Mouse (Mus musculus) limb, embryonic 10.5 days (tissue): ENCODE data around the gene Gm37240. TPM values are rescaled to one million over a fixed set of nuclear protein-coding genes. Genes with fewer than 3 reads are reported as not detected.
A peak's percentile ranks its signal among the peaks of the same experiment; 100 is the strongest.
"Not testable (repeated sequence)": the region's sequence is repeated elsewhere in the genome, so short reads cannot be mapped to it uniquely, and the experiment has no call there.

ENCODE experiments used
- DNase-seq: peaks from one replicate; pipeline ENCODE4 v3.0.0-alpha.2; 2017; ENCODE audit warnings: low spot score
- H3K27ac ChIP-seq: fragments of 300-500 bp; sonication (generic); 2 replicates; pipeline ENCODE4 v1.5.1; 2016; ENCODE audit warnings: mild to moderate bottlenecking
- H3K27me3 ChIP-seq: fragments of 300-500 bp; sonication (generic); 2 replicates; pipeline ENCODE4 v1.6.1; 2016; ENCODE audit warnings: low read depth, mild to moderate bottlenecking; ENCODE audit not compliant: poor library complexity, severe bottlenecking
- H3K36me3 ChIP-seq: fragments of 300-500 bp; sonication (generic); 2 replicates; pipeline ENCODE4 v1.6.1; 2016; ENCODE audit warnings: mild to moderate bottlenecking, moderate library complexity
- H3K4me1 ChIP-seq: fragments of 300-500 bp; sonication (generic); 2 replicates; pipeline ENCODE4 v1.6.1; 2016
- H3K4me3 ChIP-seq: fragments of 300-500 bp; sonication (generic); 2 replicates; pipeline ENCODE4 v1.5.1; 2016; ENCODE audit warnings: mild to moderate bottlenecking, moderate library complexity
- H3K9me3 ChIP-seq: fragments of 300-500 bp; sonication (generic); replicated peaks from 2 replicates; pipeline ENCODE4 v1.6.1; 2016; ENCODE audit warnings: mild to moderate bottlenecking
- WGBS: fragments of 180-500 bp; shearing (Covaris S2); methylation state at CpG from one replicate; pipeline ENCODE4 v1.1.7; 2016; 5-methylcytosine and 5-hydroxymethylcytosine counted together
- polyA plus RNA-seq: library from polyadenylated mRNA; unstranded; fragments of >200 nt; fragmentation: Nextera tagmentation; extraction: Ambion mirVana; gene quantifications from 2 replicates; pipeline ENCODE4 v1.2.1, GENCODE M21; 2016

Gene Gm37240
- 0.97 and 3.1 TPM in 2 replicates for polyA plus RNA-seq

GRCm38 (mm10) chr3:85887239-85887827 is at the start of gene Gm37240, which contains the start of gene Glt28d2:
Gm37240 (minus strand) TSS chr3:85887518.
Glt28d2 (minus strand) TSS chr3:85887516.
- WGBS = under 1% methylated on average over 48 of the region's 48 CpGs
- no peaks in the 10 kb centered on the region for H3K36me3 ChIP-seq
- peaks cover 43% of the 10 kb centered on the region for H3K27me3 ChIP-seq
- peak within 1 kb of the TSS; percentile 65 for H3K4me3 ChIP-seq
- peak within 1 kb of the TSS; percentile 76 for H3K27ac ChIP-seq
- no peaks in the 10 kb centered on the region for H3K9me3 ChIP-seq
- H3K4me1 ChIP-seq = peaks cover 19% of the 10 kb centered on the region
- DNase-seq = peak; percentile 93

- WGBS = 92% methylated on average over 5 of the region's 5 CpGs
- H3K27me3 ChIP-seq = no peaks in the 10 kb centered on the region
- H3K4me3 ChIP-seq = no peak overlapping the region
- no peaks in the 10 kb centered on the region for H3K9me3 ChIP-seq
- no peaks in the 10 kb centered on the region for H3K4me1 ChIP-seq
- no peak overlapping the region for H3K27ac ChIP-seq
- no peaks in the 10 kb centered on the region for H3K36me3 ChIP-seq
- DNase-seq = no peak
These were observed 46.3 kb upstream of the Gm37240 start for GRCm38 (mm10) chr3:85933586-85933985.

GRCm38 (mm10) chr3:85931859-85932258 is 44.5 kb upstream of the Gm37240 start:
- H3K4me1 ChIP-seq = peaks cover 16% of the 10 kb centered on the region
- no peak overlapping the region for H3K4me3 ChIP-seq
- no peaks in the 10 kb centered on the region for H3K27me3 ChIP-seq
- no peaks in the 10 kb centered on the region for H3K36me3 ChIP-seq
- WGBS = 79% methylated on average over 6 of the region's 6 CpGs
- DNase-seq = no peak
- no peaks in the 10 kb centered on the region for H3K9me3 ChIP-seq
- no peak overlapping the region for H3K27ac ChIP-seq

DNA sequence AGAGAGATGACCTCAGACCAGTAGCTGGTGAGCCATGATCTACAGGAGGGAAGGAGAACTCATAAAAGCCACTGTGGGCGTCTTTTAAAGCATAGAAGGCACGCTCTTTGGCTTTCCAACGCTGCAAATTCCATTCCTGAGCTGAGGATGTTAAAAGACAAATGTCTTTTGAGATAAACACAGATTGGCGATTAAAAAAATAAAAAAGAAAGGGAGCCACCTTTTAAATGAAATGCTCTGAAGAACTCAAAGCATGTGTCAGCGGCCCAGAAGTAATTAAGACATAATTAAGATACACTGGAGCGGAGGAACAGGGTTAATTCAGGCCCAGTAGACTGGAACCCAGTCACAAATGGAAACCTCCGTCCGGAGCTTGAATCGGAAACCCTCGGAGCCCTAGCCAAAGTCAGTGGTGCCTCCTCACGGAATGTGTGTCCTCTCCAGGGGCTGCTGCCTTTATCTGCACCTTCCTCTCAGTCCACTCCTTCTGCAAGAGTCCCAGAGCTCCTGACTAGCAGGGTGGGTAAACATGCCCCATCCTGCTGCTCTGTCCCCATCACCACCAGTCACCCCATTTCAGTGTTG is 43.4 kb upstream of the Gm37240 start:
- no peaks in the 10 kb centered on the region for H3K27me3 ChIP-seq
- no peak overlapping the region for H3K4me3 ChIP-seq
- WGBS = 86% methylated on average over 11 of the region's 11 CpGs

GRCm38 (mm10) chr3:85929711-85930110 is 42.4 kb upstream of the Gm37240 start:
- 88% methylated on average over 5 of the region's 5 CpGs for WGBS
- no peaks in the 10 kb centered on the region for H3K36me3 ChIP-seq
- 0 out of 2 replicates have a peak overlapping the region, but pooled peaks have one; percentile 9 for H3K27ac ChIP-seq
- 0 out of 2 replicates have a peak, but pooled peaks cover 6% of the 10 kb centered on the region for H3K27me3 ChIP-seq
- H3K4me1 ChIP-seq = peaks cover 20% of the 10 kb centered on the region
- no peak for DNase-seq
- no peak overlapping the region for H3K4me3 ChIP-seq
- H3K9me3 ChIP-seq = no peaks in the 10 kb centered on the region

More for the DNA sequence above, 43.4 kb upstream of the Gm37240 start:
- H3K27ac ChIP-seq = no peak overlapping the region
- H3K9me3 ChIP-seq = no peaks in the 10 kb centered on the region
- no peak for DNase-seq
- H3K36me3 ChIP-seq = no peaks in the 10 kb centered on the region
- peaks cover 20% of the 10 kb centered on the region for H3K4me1 ChIP-seq

DNA sequence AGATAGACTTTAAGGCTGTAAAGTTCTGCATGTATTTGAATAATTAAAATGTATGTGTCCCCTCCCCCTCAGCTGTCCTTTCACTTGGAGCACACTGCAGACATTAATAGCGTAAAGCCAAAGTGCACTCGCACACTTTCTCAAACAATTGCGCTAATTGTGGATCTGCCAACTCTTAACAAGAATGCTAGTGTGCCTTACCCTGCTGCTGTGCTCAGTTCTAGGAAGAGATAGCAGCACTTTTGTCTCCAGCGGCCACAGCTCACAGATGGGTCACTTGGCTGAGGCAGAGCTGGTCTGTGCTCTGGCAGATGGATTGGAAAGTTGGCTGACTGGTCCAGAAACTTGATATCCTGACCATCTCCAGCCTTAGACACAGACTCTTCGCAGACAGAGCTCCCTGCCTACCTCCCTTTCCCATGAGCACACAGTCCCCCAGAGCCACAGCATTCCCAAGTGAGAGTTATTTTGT is 40.9 kb upstream of the Gm37240 start:
- Histone ChIP-seq H3K9me3 (no peaks in the 10 kb centered on the region), H3K27ac (peak overlapping the region; percentile 67; the same call in 1 of the 2 replicates), H3K36me3 (no peaks in the 10 kb centered on the region), H3K4me3 (no peak overlapping the region), H3K27me3 (0 out of 2 replicates have a peak, but pooled peaks cover 8% of the 10 kb centered on the region), H3K4me1 (peaks cover 22% of the 10 kb centered on the region)
- 80% methylated on average over 5 of the region's 5 CpGs for WGBS
- DNase-seq = no peak

GRCm38 (mm10) chr3:85927296-85927695 is 40.0 kb upstream of the Gm37240 start:
- 31% methylated on average over 9 of the region's 9 CpGs for WGBS
- H3K27me3 ChIP-seq = 0 out of 2 replicates have a peak, but pooled peaks cover 8% of the 10 kb centered on the region
- H3K9me3 ChIP-seq = no peaks in the 10 kb centered on the region
- peak overlapping the region; percentile 67; the same call in 1 of the 2 replicates for H3K27ac ChIP-seq
- H3K4me1 ChIP-seq = peaks cover 22% of the 10 kb centered on the region
- H3K4me3 ChIP-seq = no peak overlapping the region
- DNase-seq = peak; percentile 35
- H3K36me3 ChIP-seq = no peaks in the 10 kb centered on the region

DNA sequence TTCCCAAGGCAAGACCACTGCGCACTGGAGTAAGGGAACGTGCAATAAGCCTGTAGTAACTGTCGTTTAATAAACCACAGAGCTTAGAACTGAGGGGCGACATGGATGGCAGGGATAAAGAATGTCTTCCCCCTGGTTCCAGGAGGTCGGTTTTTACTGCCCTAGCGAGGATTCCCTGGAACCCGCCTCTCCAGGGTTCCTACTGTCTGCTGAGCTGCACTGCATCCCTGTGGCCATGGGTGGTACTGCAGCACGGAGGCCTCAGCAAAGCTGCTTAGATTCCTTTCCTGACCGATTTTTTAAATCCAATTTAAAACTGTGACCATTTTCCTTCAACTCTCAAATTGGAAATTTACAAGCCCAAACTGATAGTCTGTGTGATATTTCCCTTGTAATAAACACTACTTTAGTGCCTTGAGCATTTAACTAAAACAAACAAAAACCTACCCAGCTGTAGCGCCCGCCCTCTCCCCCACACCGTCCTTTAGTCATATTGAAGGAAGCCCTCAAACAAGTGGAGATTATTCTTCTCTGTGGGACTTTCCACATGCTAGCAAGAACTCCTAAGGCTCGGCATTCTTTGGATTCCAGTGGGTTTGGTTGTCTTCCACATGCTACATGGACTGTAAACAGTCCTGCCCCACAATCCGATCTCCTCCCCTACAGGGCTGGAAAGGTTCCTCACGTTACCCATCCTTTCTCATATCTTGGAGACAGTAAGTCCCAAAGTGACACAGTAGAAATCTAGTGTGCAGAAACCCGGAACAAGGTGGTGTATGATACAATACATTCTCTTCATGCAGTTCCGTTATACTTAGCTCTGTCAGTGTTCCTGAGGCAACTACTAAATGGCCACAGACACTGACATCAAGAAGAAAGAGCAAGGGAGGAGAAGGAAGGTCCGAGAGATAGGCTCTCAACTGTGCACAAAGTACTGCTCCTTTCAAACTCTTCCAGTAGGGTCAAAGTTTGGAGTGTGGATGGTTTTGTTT is 36.9 kb upstream of the Gm37240 start:
- Histone ChIP-seq H3K4me3 (no peak overlapping the region), H3K27ac (no peak overlapping the region), H3K9me3 (no peaks in the 10 kb centered on the region), H3K27me3 (0 out of 2 replicates have a peak, but pooled peaks cover 8% of the 10 kb centered on the region), H3K36me3 (no peaks in the 10 kb centered on the region), H3K4me1 (peaks cover 22% of the 10 kb centered on the region)
- WGBS = 51% methylated on average over 18 of the region's 18 CpGs
- peak; percentile 85 for DNase-seq

GRCm38 (mm10) chr3:85923343-85923742 is 36.0 kb upstream of the Gm37240 start:
- 77% methylated on average over 8 of the region's 8 CpGs for WGBS
- Histone ChIP-seq H3K4me3 (no peak overlapping the region), H3K27me3 (0 out of 2 replicates have a peak, but pooled peaks cover 8% of the 10 kb centered on the region), H3K36me3 (no peaks in the 10 kb centered on the region), H3K9me3 (no peaks in the 10 kb centered on the region), H3K27ac (no peak overlapping the region), H3K4me1 (peaks cover 21% of the 10 kb centered on the region)
- DNase-seq = no peak

GRCm38 (mm10) chr3:85922331-85922730 is 35.0 kb upstream of the Gm37240 start:
- peaks cover 11% of the 10 kb centered on the region for H3K4me1 ChIP-seq
- DNase-seq = no peak
- WGBS = 83% methylated on average over 3 of the region's 3 CpGs

GRCm38 (mm10) chr3:85920671-85921070 is 33.4 kb upstream of the Gm37240 start:
- not testable (repeated sequence) for H3K27me3 ChIP-seq, DNase-seq, H3K9me3 ChIP-seq, H3K4me1 ChIP-seq, H3K27ac ChIP-seq, H3K4me3 ChIP-seq, H3K36me3 ChIP-seq
- WGBS = 93% methylated on average over 2 of the region's 2 CpGs

More at GRCm38 (mm10) chr3:85922331-85922730, 35.0 kb upstream of the Gm37240 start:
- no peak overlapping the region for H3K27ac ChIP-seq
- H3K36me3 ChIP-seq = no peaks in the 10 kb centered on the region
- H3K4me3 ChIP-seq = no peak overlapping the region
- 0 out of 2 replicates have a peak, but pooled peaks cover 8% of the 10 kb centered on the region for H3K27me3 ChIP-seq
- H3K9me3 ChIP-seq = no peaks in the 10 kb centered on the region

DNA sequence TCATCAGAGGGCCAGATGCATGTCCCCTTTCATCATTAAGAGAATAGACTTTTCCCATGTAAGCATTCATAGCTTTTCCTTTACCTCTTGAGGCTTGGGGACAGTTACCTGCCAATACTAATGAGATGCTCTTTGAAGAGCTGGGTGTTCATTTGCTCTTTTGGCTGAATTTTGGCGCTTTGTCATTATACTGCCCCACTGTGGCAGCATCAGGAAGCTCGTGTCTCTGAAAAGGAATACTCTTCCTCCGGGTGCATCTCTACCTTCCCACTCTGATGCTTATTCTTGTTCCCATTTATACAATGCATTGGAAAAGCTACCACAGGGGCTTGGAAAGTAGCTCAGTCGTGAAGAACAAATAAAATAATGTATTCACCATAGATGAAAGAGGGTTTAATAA is 30.3 kb upstream of the Gm37240 start:
- Histone ChIP-seq H3K9me3 (no peaks in the 10 kb centered on the region), H3K36me3 (no peaks in the 10 kb centered on the region), H3K4me3 (no peak overlapping the region), H3K4me1 (no peaks in the 10 kb centered on the region), H3K27ac (no peak overlapping the region), H3K27me3 (no peaks in the 10 kb centered on the region)
- 13% methylated on average over 4 of the region's 4 CpGs for WGBS
- DNase-seq = no peak
